Mouse (Mus musculus): ENCODE data around the gene Ccdc84. TPM values are rescaled to one million over a fixed set of nuclear protein-coding genes. Genes with fewer than 3 reads are reported as not detected.

Ccdc84 gene
- total and polyA plus RNA-seq, 3 experiments: 18.0 to 18.7 TPM; not detected in 1

DNA sequence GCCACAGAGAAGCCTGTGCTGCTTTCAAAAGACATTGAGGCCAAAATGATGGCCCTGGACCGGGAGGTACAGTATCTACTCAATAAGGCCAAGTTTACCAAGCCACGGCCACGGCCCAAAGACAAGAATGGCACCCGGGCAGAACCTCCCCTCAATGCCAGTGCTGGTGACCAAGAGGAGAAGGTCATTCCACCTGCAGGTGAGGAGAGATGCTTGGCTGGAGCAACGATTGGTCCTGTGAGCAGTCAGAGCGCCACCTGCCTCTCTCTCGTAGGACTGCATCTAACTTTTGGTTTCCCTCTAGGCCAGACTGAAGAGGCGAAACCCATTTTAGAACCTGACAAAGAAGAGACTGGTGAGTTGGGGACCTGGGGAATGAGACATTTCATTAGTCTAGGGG lies 29.1 kb downstream of the Ccdc84 start:
- H3K9me3 ChIP-seq (replicated peaks; ENCODE audit: insufficient read depth, low read length): no peaks in the 10 kb centered on the region
- no peak for TF ChIP-seq E2F4 (IDR thresholded peaks at IDR 0.05; ENCODE audit: borderline replicate concordance, low read depth, low read length)
- peak; percentile 75 to 81 (median 78) for TF ChIP-seq CTCF (IDR thresholded peaks at IDR 0.05 in 2 of 3, conservative IDR thresholded peaks at IDR 0.05 in 1 of 3; ENCODE audit: control insufficient read depth in 1 of 3, insufficient read depth in 1 of 3, low read depth in 2 of 3, low read length in 3 of 3, poor library complexity in 1 of 3, severe bottlenecking in 1 of 3)
- peak; percentile 9 for TF ChIP-seq RAD21 (IDR thresholded peaks at IDR 0.05; ENCODE audit: low read depth, low read length)
- TF ChIP-seq ETS1 (IDR thresholded peaks at IDR 0.05; ENCODE audit: low read depth, low read length): no peak
- peak; percentile 50 for TF ChIP-seq SMC3 (IDR thresholded peaks at IDR 0.05; ENCODE audit: low read depth, low read length)
- no peaks in the 10 kb centered on the region for H3K4me1 ChIP-seq (ENCODE audit: control insufficient read depth in 1 of 2, insufficient read depth in 2 of 2, low read length in 2 of 2)
- no peak overlapping the region for H3K27ac ChIP-seq (ENCODE audit: control insufficient read depth, low read depth, low read length)
- DNase-seq (ENCODE audit: low read depth, low spot score): peak; percentile 68
- H3K79me2 ChIP-seq (ENCODE audit: control insufficient read depth, insufficient read depth, low read length, poor library complexity): no peaks in the 10 kb centered on the region
- H3K4me3 ChIP-seq (ENCODE audit: control insufficient read depth in 1 of 2, insufficient read depth in 1 of 2, low read depth in 2 of 2, low read length in 2 of 2): no peak overlapping the region
- no peaks in the 10 kb centered on the region for H3K27me3 ChIP-seq (ENCODE audit: control insufficient read depth in 1 of 2, insufficient read depth in 2 of 2, low read length in 2 of 2)
- H3K9ac ChIP-seq (ENCODE audit: control insufficient read depth, low read depth, low read length, poor library complexity, severe bottlenecking): no peak overlapping the region
- peaks cover 0 to 14% of the 10 kb centered on the region in 2 experiments; a peak in 2 of 4 replicates for H3K36me3 ChIP-seq (ENCODE audit: control insufficient read depth in 1 of 2, insufficient read depth in 2 of 2, low read length in 2 of 2)

DNA sequence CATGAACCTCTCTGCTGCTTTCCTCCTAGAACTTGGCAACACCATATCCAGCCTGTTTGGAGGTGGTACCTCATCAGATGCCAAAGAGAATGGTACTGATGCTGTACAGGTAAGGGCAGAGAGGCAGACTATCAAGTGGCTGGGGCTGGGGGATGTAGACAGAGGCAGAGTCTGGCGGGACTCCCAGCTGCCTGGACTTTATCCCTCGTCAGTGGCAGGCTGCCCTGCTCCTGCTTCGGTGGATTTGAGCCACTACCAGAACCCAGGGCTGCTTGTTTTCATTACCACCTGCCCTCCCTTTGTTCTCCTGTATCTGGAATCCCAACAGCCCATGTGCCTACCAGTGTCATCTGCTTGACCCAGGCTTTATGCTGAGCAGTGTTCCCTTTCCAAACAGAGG lies 31.1 kb downstream of the Ccdc84 start:
- no peak overlapping the region for H3K4me3 ChIP-seq (ENCODE audit: control insufficient read depth in 1 of 2, insufficient read depth in 1 of 2, low read depth in 2 of 2, low read length in 2 of 2)
- no peaks in the 10 kb centered on the region for H3K4me1 ChIP-seq (ENCODE audit: control insufficient read depth in 1 of 2, insufficient read depth in 2 of 2, low read length in 2 of 2)
- TF ChIP-seq GATA1 (IDR thresholded peaks at IDR 0.05; ENCODE audit: low read depth, low read length) (no peak), MXI1 (IDR thresholded peaks at IDR 0.05; ENCODE audit: low read depth, low read length) (no peak), SIN3A (IDR thresholded peaks at IDR 0.05; ENCODE audit: low read length) (no peak), USF1 (IDR thresholded peaks at IDR 0.05; ENCODE audit: low read depth, low read length) (no peak), TBP (IDR thresholded peaks at IDR 0.05; ENCODE audit: low read depth, low read length) (no peak)
- peaks cover 0 to 17% of the 10 kb centered on the region in 2 experiments; a peak in 2 of 4 replicates for H3K36me3 ChIP-seq (ENCODE audit: control insufficient read depth in 1 of 2, insufficient read depth in 2 of 2, low read length in 2 of 2)
- H3K9me3 ChIP-seq (replicated peaks; ENCODE audit: insufficient read depth, low read length): no peaks in the 10 kb centered on the region
- no peak for DNase-seq (ENCODE audit: low read depth, low spot score)
- no peak overlapping the region for H3K27ac ChIP-seq (ENCODE audit: control insufficient read depth, low read depth, low read length)
- no peaks in the 10 kb centered on the region for H3K79me2 ChIP-seq (ENCODE audit: control insufficient read depth, insufficient read depth, low read length, poor library complexity)
- no peak overlapping the region for H3K9ac ChIP-seq (ENCODE audit: control insufficient read depth, low read depth, low read length, poor library complexity, severe bottlenecking)
- no peaks in the 10 kb centered on the region for H3K27me3 ChIP-seq (ENCODE audit: control insufficient read depth in 1 of 2, insufficient read depth in 2 of 2, low read length in 2 of 2)

DNA sequence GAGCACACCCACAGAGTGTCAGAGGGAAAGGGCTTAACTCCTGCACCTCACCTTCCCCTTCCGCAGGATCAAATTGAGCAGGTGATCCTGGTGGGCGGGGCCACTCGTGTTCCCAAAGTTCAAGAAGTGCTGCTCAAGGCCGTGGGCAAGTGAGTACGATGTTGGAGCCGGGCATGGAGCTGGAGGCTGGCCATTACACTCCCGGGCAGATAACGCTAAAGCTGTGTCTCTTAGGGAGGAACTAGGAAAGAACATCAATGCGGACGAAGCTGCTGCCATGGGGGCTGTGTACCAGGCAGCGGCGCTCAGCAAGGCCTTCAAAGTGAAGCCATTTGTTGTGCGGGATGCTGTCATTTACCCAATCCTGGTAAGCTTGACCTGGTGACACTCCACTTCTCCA lies 33.8 kb downstream of the Ccdc84 start:
- H3K9ac ChIP-seq (ENCODE audit: control insufficient read depth, low read depth, low read length, poor library complexity, severe bottlenecking): no peak overlapping the region
- no peaks in the 10 kb centered on the region for H3K9me3 ChIP-seq (replicated peaks; ENCODE audit: insufficient read depth, low read length)
- H3K79me2 ChIP-seq (ENCODE audit: control insufficient read depth, insufficient read depth, low read length, poor library complexity): peaks cover 20% of the 10 kb centered on the region
- TF ChIP-seq POLR2AphosphoS2 (IDR thresholded peaks at IDR 0.05; ENCODE audit: low read length): no peak
- no peak for TF ChIP-seq CHD1 (IDR thresholded peaks at IDR 0.05; ENCODE audit: low read depth, low read length)
- no peak for TF ChIP-seq ELF1 (IDR thresholded peaks at IDR 0.05; ENCODE audit: low read depth, low read length)
- TF ChIP-seq MAX (IDR thresholded peaks at IDR 0.05; ENCODE audit: low read length): no peak
- H3K36me3 ChIP-seq (ENCODE audit: control insufficient read depth in 1 of 2, insufficient read depth in 2 of 2, low read length in 2 of 2): peaks cover 6 to 19% of the 10 kb centered on the region in 2 experiments
- H3K4me3 ChIP-seq (ENCODE audit: control insufficient read depth in 1 of 2, insufficient read depth in 1 of 2, low read depth in 2 of 2, low read length in 2 of 2): no peak overlapping the region
- H3K4me1 ChIP-seq (ENCODE audit: control insufficient read depth in 1 of 2, insufficient read depth in 2 of 2, low read length in 2 of 2): peaks cover 0 to 5% of the 10 kb centered on the region in 2 experiments; a peak in 3 of 4 replicates
- no peak for DNase-seq (ENCODE audit: low read depth, low spot score)
- H3K27me3 ChIP-seq (ENCODE audit: control insufficient read depth in 1 of 2, insufficient read depth in 2 of 2, low read length in 2 of 2): no peaks in the 10 kb centered on the region
- no peak overlapping the region for H3K27ac ChIP-seq (ENCODE audit: control insufficient read depth, low read depth, low read length)
